Mouse (Mus musculus) thymus, postnatal 10 days (tissue): ENCODE measurements at regions not wholly inside any gene's neighbourhood (a gene's known extent, or its start where the extent isn't known, plus 50 kb on each side); places are given as distances from the start of the nearest gene placed in this dataset.

Experiments
- DNase-seq, 2 experiments: peaks; one replicate each; pipeline ENCODE4 v3.0.0; 2021; ENCODE audit warnings: low spot score in 2 of 2

GRCm38 (mm10) chr7:134528026-134528425 is 142.4 kb upstream of the Dock1 start:
- no peak for DNase-seq

GRCm38 (mm10) chr7:134534821-134535220 is 135.6 kb upstream of the Dock1 start:
- DNase-seq: no peak

GRCm38 (mm10) chr7:134541699-134542098 is 128.8 kb upstream of the Dock1 start:
- DNase-seq: no peak

- DNase-seq: no peak
These were observed 124.3 kb upstream of the Dock1 start for GRCm38 (mm10) chr7:134546187-134546586.

GRCm38 (mm10) chr7:134549286-134549919 is 121.1 kb upstream of the Dock1 start:
- no peak for DNase-seq

- no peak for DNase-seq
These were observed 120.1 kb upstream of the Dock1 start for GRCm38 (mm10) chr7:134550221-134550809.

- no peak for DNase-seq
These were observed 118.4 kb upstream of the Dock1 start for GRCm38 (mm10) chr7:134552051-134552451.

GRCm38 (mm10) chr7:134556061-134556460 is 114.4 kb upstream of the Dock1 start:
- DNase-seq: no peak

GRCm38 (mm10) chr7:134566322-134566721 is 104.1 kb upstream of the Dock1 start:
- peak; percentile 9 to 65 for DNase-seq

GRCm38 (mm10) chr7:134569247-134569646 is 101.2 kb upstream of the Dock1 start:
- DNase-seq: no peak

- no peak for DNase-seq
These were observed 100.2 kb upstream of the Dock1 start for GRCm38 (mm10) chr7:134570176-134570810.

- DNase-seq: no peak
These were observed 88.7 kb upstream of the Dock1 start for GRCm38 (mm10) chr7:134581746-134582145.

GRCm38 (mm10) chr7:134585478-134585877 is 85.0 kb upstream of the Dock1 start:
- DNase-seq: no peak

- DNase-seq: no peak
These were observed 83.5 kb upstream of the Dock1 start for GRCm38 (mm10) chr7:134586990-134587389.

- DNase-seq: no peak
These were observed 62.6 kb upstream of the Dock1 start for GRCm38 (mm10) chr7:134607886-134608285.

- no peak for DNase-seq
These were observed 60.3 kb upstream of the Dock1 start for GRCm38 (mm10) chr7:134610159-134610558.

- DNase-seq: no peak
These were observed 59.1 kb upstream of the Dock1 start for GRCm38 (mm10) chr7:134611371-134611770.

- DNase-seq: no peak
These were observed 58.2 kb upstream of the Dock1 start for GRCm38 (mm10) chr7:134612175-134612633.

- no peak for DNase-seq
These were observed 51.1 kb upstream of the Dock1 start for GRCm38 (mm10) chr7:134619220-134619975.

- no peak for DNase-seq
These were observed 50.4 kb upstream of the Dock1 start for GRCm38 (mm10) chr7:134620006-134620405.
